8 mouse cellular contexts compared by ENCODE assay signal in genomic region chrX:146962258-146962913, GRCm38 (mm10). TPM values are rescaled to one million over a fixed set of nuclear protein-coding genes. Genes with fewer than 3 reads are reported as not detected.
DNase-seq lines count a peak whose midpoint lies in the region; ATAC-seq lines count a peak whose summit lies in the region.
"Had no signal": no experiment of that assay in that cellular context is flagged by ENCODE, and none has a peak within 500 bp of the region (broad histone marks: within the 10 kb centered on the region; RNA-seq: fewer than 3 reads in every experiment).

Gene Htr2c (plus strand): TSS chrX:146962513.

- peaks cover 6% of the 10 kb centered on the region; the same call in 1 of the 2 replicates for H3K9me3 ChIP-seq in megakaryocyte, embryonic 14.5 days
- H3K9me3 ChIP-seq in forebrain, embryonic 14.5 days (replicated peaks; ENCODE audit: control insufficient read depth, low read length): no peaks in the 10 kb centered on the region

- H3K4me1 ChIP-seq in megakaryocyte, embryonic 14.5 days: no peaks in the 10 kb centered on the region
- H3K4me1 ChIP-seq in forebrain, embryonic 14.5 days (ENCODE audit: control insufficient read depth, insufficient read depth, low read length): no peaks in the 10 kb centered on the region

- no peak for ATAC-seq in megakaryocyte, adult 5-6 weeks (ENCODE audit: poor library complexity, severe bottlenecking)
- peak; percentile 89 for ATAC-seq in forebrain, embryonic 14.5 days

- peak within 1 kb of the TSS; percentile 25; the same call in 1 of the 2 replicates for H3K9ac ChIP-seq in forebrain, embryonic 14.5 days (ENCODE audit: low read length)

- peaks cover 38% of the 10 kb centered on the region for H3K27me3 ChIP-seq in megakaryocyte, embryonic 14.5 days (replicated peaks)
- peaks cover 8% of the 10 kb centered on the region; the same call in 1 of the 2 replicates for H3K27me3 ChIP-seq in forebrain, embryonic 14.5 days (replicated peaks; ENCODE audit: control insufficient read depth, insufficient read depth, low read length)

- H3K4me2 ChIP-seq in forebrain, embryonic 14.5 days (ENCODE audit: low read length): peak within 1 kb of the TSS; percentile 69

- peak within 1 kb of the TSS; percentile 42 for H3K4me3 ChIP-seq in megakaryocyte, embryonic 14.5 days (replicated peaks)
- H3K4me3 ChIP-seq in forebrain, embryonic 14.5 days (ENCODE audit: low read depth, low read length): peak within 1 kb of the TSS; percentile 36

- DNase-seq in forebrain, embryonic 14.5 days (ENCODE audit: low spot score): peak; percentile 42
- no peak for DNase-seq in left cerebral cortex, adult 18-20 months (ENCODE audit: low spot score in 2 of 2)
- peak; percentile 14 for DNase-seq in retina, embryonic 14.5 days (ENCODE audit: low spot score)
- DNase-seq in adrenal gland, adult 8-10 months: no peak
- DNase-seq in urinary bladder, postnatal 10 days (ENCODE audit: low spot score): no peak

- H3K36me3 ChIP-seq in megakaryocyte, embryonic 14.5 days (replicated peaks; ENCODE audit: low read length): no peaks in the 10 kb centered on the region
- H3K36me3 ChIP-seq in forebrain, embryonic 14.5 days (ENCODE audit: control insufficient read depth, insufficient read depth, low read length): no peaks in the 10 kb centered on the region

- H3K27ac ChIP-seq in forebrain, embryonic 14.5 days (ENCODE audit: low read depth, low read length): no peak within 1 kb of the TSS

- 39% methylated on average over 27 of the region's 27 CpGs for WGBS in forebrain, embryonic 14.5 days

RNA-seq across cellular contexts. Expression of gene Htr2c, which starts in this region (rescaled TPM):
- polyA plus RNA-seq in megakaryocyte, embryonic 14.5 days (2012; ENCODE audit: insufficient read depth, low replicate concordance): not detected in 2 replicates
- not detected in 2 replicates for total RNA-seq in megakaryocyte, adult 5-6 weeks (2015)
- total RNA-seq in megakaryocyte, adult 5-6 weeks (2017): not detected in 2 replicates
- 5.8 and 6.1 TPM in 2 replicates for polyA plus RNA-seq in forebrain, embryonic 14.5 days (2014; fragmentation: Nextera tagmentation; extraction: Ambion mirVana)
- total RNA-seq in left cerebral cortex, adult 18-20 months (2021): 10 to 100 TPM; 29.4 to 31.0 TPM
- total RNA-seq in adrenal gland, adult 8-10 months (2022): under 1 TPM in 1 of 4 experiments, not detected in 3; 0.05 TPM
- total RNA-seq: neutrophil, adult 5-6 weeks had no signal

Comparison
In these comparisons a context has a peak if more than half of its experiments do, and no peak if none do; other contexts are left out.
1. RNA of gene Htr2c (total RNA-seq): 29.4 to 31.0 TPM in left cerebral cortex, adult 18-20 months; 0.05 TPM in adrenal gland, adult 8-10 months and not detected in megakaryocyte, adult 5-6 weeks; every median in the first group is over 10 times any median in the second.
2. DNase-seq: peak in forebrain, embryonic 14.5 days (single experiment) and retina, embryonic 14.5 days (single experiment); none in left cerebral cortex, adult 18-20 months (0 of 2), adrenal gland, adult 8-10 months (single experiment) and urinary bladder, postnatal 10 days (single experiment).